Mouse (Mus musculus) splenic B cell, adult 2 months (primary cell): ENCODE results near the gene Impdh1.
"Not testable (repeated sequence)": the region's sequence is repeated elsewhere in the genome, so short reads cannot be mapped to it uniquely, and the experiment has no call there.

Source experiments
- DNase-seq: peaks from one replicate; pipeline ENCODE4 v3.0.0-alpha.2; 2011; ENCODE audit warnings: low read depth, low spot score
- H3K27me3 ChIP-seq: 2 replicates; pipeline ENCODE4 v1.6.1; 2012; ENCODE audit warnings: mild to moderate bottlenecking, low read length, moderate library complexity, mixed read lengths; ENCODE audit not compliant: control insufficient read depth, poor library complexity, insufficient read depth, severe bottlenecking
- H3K36me3 ChIP-seq: 2 replicates; pipeline ENCODE4 v1.6.1; 2012; ENCODE audit warnings: mild to moderate bottlenecking, low read length, moderate library complexity, mixed read lengths; ENCODE audit not compliant: control insufficient read depth, poor library complexity, insufficient read depth, severe bottlenecking

Impdh1 gene

GRCm38 (mm10) chr6:29231799-29232198 lies 15.6 kb upstream of the Impdh1 start:
- Histone ChIP-seq H3K27me3 (no peaks in the 10 kb centered on the region), H3K36me3 (no peaks in the 10 kb centered on the region)
- DNase-seq, result no peak

GRCm38 (mm10) chr6:29230386-29230785 lies 14.2 kb upstream of the Impdh1 start:
- Histone ChIP-seq H3K36me3 (no peaks in the 10 kb centered on the region), H3K27me3 (no peaks in the 10 kb centered on the region)
- DNase-seq, result no peak

GRCm38 (mm10) chr6:29229265-29229913 lies 13.2 kb upstream of the Impdh1 start:
- Histone ChIP-seq H3K36me3 (no peaks in the 10 kb centered on the region), H3K27me3 (no peaks in the 10 kb centered on the region)
- no peak for DNase-seq

GRCm38 (mm10) chr6:29217717-29218116 lies 1.6 kb upstream of the Impdh1 start:
- not testable (repeated sequence) for DNase-seq, H3K36me3 ChIP-seq, H3K27me3 ChIP-seq

GRCm38 (mm10) chr6:29215181-29215580 lies 983 bp downstream of the Impdh1 start:
- H3K27me3 ChIP-seq, result no peaks in the 10 kb centered on the region
- DNase-seq, result no peak
- no peaks in the 10 kb centered on the region for H3K36me3 ChIP-seq

GRCm38 (mm10) chr6:29214776-29215175 lies 1.4 kb downstream of the Impdh1 start:
- no peaks in the 10 kb centered on the region for H3K36me3 ChIP-seq
- no peak for DNase-seq
- no peaks in the 10 kb centered on the region for H3K27me3 ChIP-seq

- no peaks in the 10 kb centered on the region for H3K36me3 ChIP-seq
- peak; percentile 29 for DNase-seq
- no peaks in the 10 kb centered on the region for H3K27me3 ChIP-seq
Measured at GRCm38 (mm10) chr6:29214245-29214644, 1.9 kb downstream of the Impdh1 start.

- Histone ChIP-seq H3K36me3 (no peaks in the 10 kb centered on the region), H3K27me3 (no peaks in the 10 kb centered on the region)
- no peak for DNase-seq
Measured at GRCm38 (mm10) chr6:29213436-29213835, 2.7 kb downstream of the Impdh1 start.

- DNase-seq, result peak; percentile 89
Measured at GRCm38 (mm10) chr6:29211806-29212492, 4.2 kb downstream of the Impdh1 start.

GRCm38 (mm10) chr6:29211146-29211545 lies 5.0 kb downstream of the Impdh1 start:
- no peak for DNase-seq
- Histone ChIP-seq H3K27me3 (no peaks in the 10 kb centered on the region), H3K36me3 (no peaks in the 10 kb centered on the region; the same call in 1 of the 2 replicates)

More at GRCm38 (mm10) chr6:29211806-29212492, 4.2 kb downstream of the Impdh1 start:
- no peaks in the 10 kb centered on the region for H3K27me3 ChIP-seq
- no peaks in the 10 kb centered on the region for H3K36me3 ChIP-seq

- Histone ChIP-seq H3K27me3 (no peaks in the 10 kb centered on the region), H3K36me3 (no peaks in the 10 kb centered on the region; the same call in 1 of the 2 replicates)
- no peak for DNase-seq
Measured at GRCm38 (mm10) chr6:29210231-29210936, 5.8 kb downstream of the Impdh1 start.

GRCm38 (mm10) chr6:29208178-29208577 lies 8.0 kb downstream of the Impdh1 start:
- H3K27me3 ChIP-seq, result no peaks in the 10 kb centered on the region
- no peak for DNase-seq
- H3K36me3 ChIP-seq, result peaks cover 4% of the 10 kb centered on the region

GRCm38 (mm10) chr6:29207017-29207416 lies 9.1 kb downstream of the Impdh1 start:
- peaks cover 8% of the 10 kb centered on the region for H3K36me3 ChIP-seq
- H3K27me3 ChIP-seq, result no peaks in the 10 kb centered on the region
- no peak for DNase-seq

GRCm38 (mm10) chr6:29206006-29206405 lies 10.2 kb downstream of the Impdh1 start:
- H3K27me3 ChIP-seq, result no peaks in the 10 kb centered on the region
- peaks cover 8% of the 10 kb centered on the region for H3K36me3 ChIP-seq
- DNase-seq, result no peak
